Mouse (Mus musculus) hindbrain, embryonic 13.5 days (tissue): ENCODE measurements around the gene Bcas1. TPM values are rescaled to one million over a fixed set of nuclear protein-coding genes. Genes with fewer than 3 reads are reported as not detected.

Source experiments
- ATAC-seq: fragments of 200-750 bp; cut with Nextera tagmentation; 2 replicates; pipeline ENCODE4 v1.8.0; 2017; ENCODE audit warnings: moderate TSS enrichment; ENCODE audit not compliant: low FRiP score
- H3K27ac ChIP-seq: fragments of 300-500 bp; sonication (generic); 2 replicates; pipeline ENCODE4 v1.5.1; 2015; ENCODE audit warnings: inconsistent platforms, mild to moderate bottlenecking, moderate library complexity
- H3K27me3 ChIP-seq: fragments of 300-500 bp; sonication (generic); 2 replicates; pipeline ENCODE4 v1.6.1; 2015; ENCODE audit warnings: mild to moderate bottlenecking, inconsistent platforms
- H3K36me3 ChIP-seq: fragments of 300-500 bp; sonication (generic); 2 replicates; pipeline ENCODE4 v1.6.1; 2015; ENCODE audit warnings: mild to moderate bottlenecking, inconsistent platforms
- H3K4me1 ChIP-seq: fragments of 300-500 bp; sonication (generic); replicated peaks from 2 replicates; pipeline ENCODE4 v1.6.1; 2015; ENCODE audit warnings: inconsistent platforms
- H3K4me2 ChIP-seq: fragments of 300-500 bp; sonication (generic); 2 replicates; pipeline ENCODE4 v1.6.1; 2015; ENCODE audit warnings: inconsistent platforms, mild to moderate bottlenecking, moderate library complexity
- H3K4me3 ChIP-seq: fragments of 300-500 bp; sonication (generic); 2 replicates; pipeline ENCODE4 v1.5.1; 2015; ENCODE audit warnings: mild to moderate bottlenecking, inconsistent platforms
- H3K9ac ChIP-seq: fragments of 300-500 bp; sonication (generic); 2 replicates; pipeline ENCODE4 v1.6.1; 2015; ENCODE audit warnings: mild to moderate bottlenecking, inconsistent platforms
- H3K9me3 ChIP-seq: fragments of 300-500 bp; sonication (generic); 2 replicates; pipeline ENCODE4 v1.6.1; 2016; ENCODE audit warnings: inconsistent platforms
- WGBS: fragments of 180-500 bp; shearing (Covaris S2); methylation state at CpG from one replicate; pipeline ENCODE4 v1.1.7; 2015; 5-methylcytosine and 5-hydroxymethylcytosine counted together
- polyA plus RNA-seq: library from polyadenylated mRNA; unstranded; fragments of >200 nt; fragmentation: Nextera tagmentation; extraction: Ambion mirVana; gene quantifications from 2 replicates; pipeline ENCODE4 v1.2.1, GENCODE M21; 2015

Gene Bcas1
- polyA plus RNA-seq, 1 experiment from 2014 or later = 17.9 TPM

GRCm38 (mm10) chr2:170302825-170303224 lies 124.8 kb downstream of the Bcas1 start:
- no peak overlapping the region for H3K27ac ChIP-seq
- ATAC-seq = no peak
- H3K27me3 ChIP-seq = no peaks in the 10 kb centered on the region
- WGBS = 86% methylated on average over 8 of the region's 8 CpGs
- no peak overlapping the region for H3K4me2 ChIP-seq
- no peak overlapping the region for H3K9ac ChIP-seq
- no peaks in the 10 kb centered on the region for H3K36me3 ChIP-seq
- no peak overlapping the region for H3K4me3 ChIP-seq
- peaks cover 11% of the 10 kb centered on the region for H3K4me1 ChIP-seq
- no peaks in the 10 kb centered on the region for H3K9me3 ChIP-seq

Other genes starting within 250 kb of the Bcas1 start
- 133 and 148 TPM in 2 replicates for gene Pfdn4, start 68.6 kb upstream of the Bcas1 start, polyA plus RNA-seq
- gene Cyp24a1, start 69.3 kb upstream of the Bcas1 start, polyA plus RNA-seq = 0.12 TPM in 1 of 2 replicates, not detected in the other
- gene 4930470P17Rik, start 174.2 kb upstream of the Bcas1 start, polyA plus RNA-seq = not detected in 2 replicates